Mouse (Mus musculus): ENCODE results near the gene U2af1l4. TPM values are rescaled to one million over a fixed set of nuclear protein-coding genes. Genes with fewer than 3 reads are reported as not detected.

U2af1l4 gene
- polyA plus RNA-seq, 1 experiment = 62.1 TPM

- no peak for TF ChIP-seq CTCF (IDR thresholded peaks at IDR 0.05; ENCODE audit: low read depth, low read length)
- TF ChIP-seq POLR2A (IDR thresholded peaks at IDR 0.05; ENCODE audit: borderline replicate concordance, low read depth, low read length) = no peak
- no peak overlapping the region for H3K4me3 ChIP-seq (ENCODE audit: insufficient read depth, low read length)
These were observed 31.7 kb upstream of the U2af1l4 start for GRCm38 (mm10) chr7:30531291-30531815.

GRCm38 (mm10) chr7:30532931-30533330 is 30.2 kb upstream of the U2af1l4 start:
- TF ChIP-seq POLR2A (IDR thresholded peaks at IDR 0.05; ENCODE audit: borderline replicate concordance, low read depth, low read length) (no peak), CTCF (IDR thresholded peaks at IDR 0.05; ENCODE audit: low read depth, low read length) (no peak)
- Histone ChIP-seq H3K4me1 (ENCODE audit: control insufficient read depth, insufficient read depth, low read length) (peaks cover 4% of the 10 kb centered on the region; the same call in 1 of the 2 replicates), H3K27ac (ENCODE audit: insufficient read depth, low read depth, low read length) (no peak overlapping the region), H3K4me3 (ENCODE audit: insufficient read depth, low read length) (no peak overlapping the region)

More at GRCm38 (mm10) chr7:30531291-30531815, 31.7 kb upstream of the U2af1l4 start:
- H3K27ac ChIP-seq (ENCODE audit: insufficient read depth, low read depth, low read length) = no peak overlapping the region
- peaks cover 4% of the 10 kb centered on the region; the same call in 1 of the 2 replicates for H3K4me1 ChIP-seq (ENCODE audit: control insufficient read depth, insufficient read depth, low read length)

- TF ChIP-seq POLR2A (IDR thresholded peaks at IDR 0.05; ENCODE audit: borderline replicate concordance, low read depth, low read length) = no peak
- no peak for TF ChIP-seq CTCF (IDR thresholded peaks at IDR 0.05; ENCODE audit: low read depth, low read length)
- no peak overlapping the region for H3K27ac ChIP-seq (ENCODE audit: insufficient read depth, low read depth, low read length)
- H3K4me3 ChIP-seq (ENCODE audit: insufficient read depth, low read length) = peak overlapping the region; percentile 85
These were observed 29.0 kb upstream of the U2af1l4 start for GRCm38 (mm10) chr7:30533941-30534632.

GRCm38 (mm10) chr7:30534633-30535577 is 28.2 kb upstream of the U2af1l4 start, which contains the start of gene Arhgap33:
TSS of gene Arhgap33 (minus strand) at chr7:30535060.
- H3K4me3 ChIP-seq (ENCODE audit: insufficient read depth, low read length) = peak within 1 kb of the TSS; percentile 85
- no peak within 1 kb of the TSS for H3K27ac ChIP-seq (ENCODE audit: insufficient read depth, low read depth, low read length)
- TF ChIP-seq POLR2A (IDR thresholded peaks at IDR 0.05; ENCODE audit: borderline replicate concordance, low read depth, low read length) (no peak), CTCF (IDR thresholded peaks at IDR 0.05; ENCODE audit: low read depth, low read length) (no peak)
- peaks cover 4% of the 10 kb centered on the region; the same call in 1 of the 2 replicates for H3K4me1 ChIP-seq (ENCODE audit: control insufficient read depth, insufficient read depth, low read length)

More at GRCm38 (mm10) chr7:30533941-30534632, 29.0 kb upstream of the U2af1l4 start:
- peaks cover 4% of the 10 kb centered on the region; the same call in 1 of the 2 replicates for H3K4me1 ChIP-seq (ENCODE audit: control insufficient read depth, insufficient read depth, low read length)

GRCm38 (mm10) chr7:30540572-30540971 is 22.5 kb upstream of the U2af1l4 start:
- no peak overlapping the region for H3K4me3 ChIP-seq (ENCODE audit: insufficient read depth, low read length)

GRCm38 (mm10) chr7:30544327-30544726 is 18.8 kb upstream of the U2af1l4 start:
- Histone ChIP-seq H3K27ac (ENCODE audit: insufficient read depth, low read depth, low read length) (no peak overlapping the region), H3K4me3 (ENCODE audit: insufficient read depth, low read length) (no peak overlapping the region), H3K4me1 (ENCODE audit: control insufficient read depth, insufficient read depth, low read length) (no peaks in the 10 kb centered on the region)
- no peak for TF ChIP-seq POLR2A (IDR thresholded peaks at IDR 0.05; ENCODE audit: borderline replicate concordance, low read depth, low read length)
- no peak for TF ChIP-seq CTCF (IDR thresholded peaks at IDR 0.05; ENCODE audit: low read depth, low read length)

More at GRCm38 (mm10) chr7:30540572-30540971, 22.5 kb upstream of the U2af1l4 start:
- TF ChIP-seq CTCF (IDR thresholded peaks at IDR 0.05; ENCODE audit: low read depth, low read length) (no peak), POLR2A (IDR thresholded peaks at IDR 0.05; ENCODE audit: borderline replicate concordance, low read depth, low read length) (no peak)
- Histone ChIP-seq H3K4me1 (ENCODE audit: control insufficient read depth, insufficient read depth, low read length) (peaks cover 2% of the 10 kb centered on the region; the same call in 1 of the 2 replicates), H3K27ac (ENCODE audit: insufficient read depth, low read depth, low read length) (no peak overlapping the region)

GRCm38 (mm10) chr7:30549880-30550279 is 13.2 kb upstream of the U2af1l4 start:
- Histone ChIP-seq H3K4me1 (ENCODE audit: control insufficient read depth, insufficient read depth, low read length) (peaks cover 5% of the 10 kb centered on the region), H3K4me3 (ENCODE audit: insufficient read depth, low read length) (no peak overlapping the region), H3K27ac (ENCODE audit: insufficient read depth, low read depth, low read length) (no peak overlapping the region)
- TF ChIP-seq CTCF (IDR thresholded peaks at IDR 0.05; ENCODE audit: low read depth, low read length) (no peak), POLR2A (IDR thresholded peaks at IDR 0.05; ENCODE audit: borderline replicate concordance, low read depth, low read length) (no peak)

- TF ChIP-seq CTCF (IDR thresholded peaks at IDR 0.05; ENCODE audit: low read depth, low read length) (no peak), POLR2A (IDR thresholded peaks at IDR 0.05; ENCODE audit: borderline replicate concordance, low read depth, low read length) (no peak)
- no peak overlapping the region for H3K4me3 ChIP-seq (ENCODE audit: insufficient read depth, low read length)
- H3K4me1 ChIP-seq (ENCODE audit: control insufficient read depth, insufficient read depth, low read length) = peaks cover 5% of the 10 kb centered on the region
- no peak overlapping the region for H3K27ac ChIP-seq (ENCODE audit: insufficient read depth, low read depth, low read length)
These were observed 12.5 kb upstream of the U2af1l4 start for GRCm38 (mm10) chr7:30550603-30551002.

- H3K4me3 ChIP-seq (ENCODE audit: insufficient read depth, low read length) = peak overlapping the region; percentile 89
- H3K27ac ChIP-seq (ENCODE audit: insufficient read depth, low read depth, low read length) = peak overlapping the region; percentile 83
- 0 out of 2 replicates have a peak, but pooled peaks have one; percentile 10 for TF ChIP-seq CTCF (IDR thresholded peaks at IDR 0.05; ENCODE audit: low read depth, low read length)
- TF ChIP-seq POLR2A (IDR thresholded peaks at IDR 0.05; ENCODE audit: borderline replicate concordance, low read depth, low read length) = no peak
- H3K4me1 ChIP-seq (ENCODE audit: control insufficient read depth, insufficient read depth, low read length) = peaks cover 5% of the 10 kb centered on the region
These were observed 11.5 kb upstream of the U2af1l4 start for GRCm38 (mm10) chr7:30551445-30552101.

Measured in bone marrow macrophage, adult 2 months (primary cell).